ENCODE assay signal across 22 mouse cellular contexts in the genomic region with DNA sequence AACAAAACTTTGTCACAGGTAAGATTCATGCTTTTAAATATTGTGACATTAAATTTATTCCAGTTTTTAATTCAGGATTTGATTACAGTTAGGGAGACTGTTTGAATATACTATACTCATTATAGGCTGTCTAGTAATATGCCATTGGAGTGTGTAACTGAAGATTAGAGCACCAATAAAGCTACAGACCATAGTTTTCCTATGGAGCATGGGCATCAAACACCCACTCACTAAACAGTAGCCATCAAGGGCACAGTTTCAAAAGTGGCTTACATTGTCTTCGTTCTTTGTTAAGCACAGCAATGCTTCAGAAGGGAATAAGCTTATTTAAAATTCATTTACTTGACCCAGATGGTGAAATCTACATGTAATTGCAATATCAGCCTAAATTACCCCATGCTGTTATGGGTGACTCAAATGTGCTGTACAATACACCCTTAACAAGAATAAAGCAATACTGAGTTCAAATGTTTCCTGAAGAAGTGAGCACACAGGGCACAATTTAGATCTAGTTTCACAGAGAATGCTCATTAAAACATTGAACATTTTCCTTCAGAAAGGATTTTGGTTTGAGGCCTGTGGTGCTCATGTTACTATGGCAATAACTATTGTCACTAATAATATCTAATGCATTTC.
DNase-seq lines count a peak whose midpoint lies in the region; ATAC-seq and TF ChIP-seq lines count a peak whose summit lies in the region.
"Had no signal": no experiment of that assay in that cellular context is flagged by ENCODE, and none has a peak within 500 bp of the region (broad histone marks: within the 10 kb centered on the region; RNA-seq: fewer than 3 reads in every experiment).

No protein-coding gene starts in this region.

- H3K4me1 ChIP-seq in midbrain, embryonic 11.5 days (ENCODE audit: control insufficient read depth, insufficient read depth, low read length) = no peaks in the 10 kb centered on the region
- no peaks in the 10 kb centered on the region for H3K4me1 ChIP-seq in midbrain, embryonic 10.5 days
- H3K4me1 ChIP-seq in hindbrain, embryonic 14.5 days (replicated peaks; ENCODE audit: control insufficient read depth, insufficient read depth, low read length) = no peaks in the 10 kb centered on the region
- H3K4me1 ChIP-seq in midbrain, embryonic 15.5 days = no peaks in the 10 kb centered on the region
- H3K4me1 ChIP-seq: embryonic facial prominence, embryonic 10.5 days; heart, embryonic 13.5 days; intestine, embryonic 15.5 days; limb, embryonic 12.5 days; liver, embryonic 12.5 days; megakaryocyte, embryonic 14.5 days had no signal

- no peaks in the 10 kb centered on the region for H3K9me3 ChIP-seq in midbrain, embryonic 11.5 days (ENCODE audit: control insufficient read depth, low read length)
- no peaks in the 10 kb centered on the region for H3K9me3 ChIP-seq in midbrain, embryonic 10.5 days (replicated peaks)
- H3K9me3 ChIP-seq in hindbrain, embryonic 14.5 days (ENCODE audit: control insufficient read depth, low read length) = peaks cover 10% of the 10 kb centered on the region
- H3K9me3 ChIP-seq in midbrain, embryonic 15.5 days = no peaks in the 10 kb centered on the region
- H3K9me3 ChIP-seq: embryonic facial prominence, embryonic 10.5 days; heart, embryonic 13.5 days; intestine, embryonic 15.5 days; limb, embryonic 12.5 days; liver, embryonic 12.5 days; megakaryocyte, embryonic 14.5 days had no signal

- WGBS in midbrain, embryonic 11.5 days = 79% methylated on average over 1 of the region's 1 CpGs
- 80% methylated on average over 1 of the region's 1 CpGs for WGBS in midbrain, embryonic 10.5 days
- WGBS in hindbrain, embryonic 14.5 days = 41% methylated on average over 1 of the region's 1 CpGs
- WGBS in midbrain, embryonic 15.5 days = 64% methylated on average over 1 of the region's 1 CpGs

- no peak for ATAC-seq in midbrain, embryonic 11.5 days (ENCODE audit: low FRiP score)
- ATAC-seq in hindbrain, embryonic 14.5 days (ENCODE audit: low FRiP score) = peak; percentile 74
- peak; percentile 65 for ATAC-seq in midbrain, embryonic 15.5 days (replicated peaks)
- no peak for ATAC-seq in inflammation-experienced regulatory T-cells, adult 6 months
- ATAC-seq: intestine, embryonic 15.5 days; liver, embryonic 12.5 days had no signal

- no peaks in the 10 kb centered on the region for H3K27me3 ChIP-seq in midbrain, embryonic 11.5 days (ENCODE audit: control insufficient read depth, insufficient read depth, low read length)
- no peaks in the 10 kb centered on the region for H3K27me3 ChIP-seq in midbrain, embryonic 10.5 days (ENCODE audit: low read depth, poor library complexity, severe bottlenecking)
- H3K27me3 ChIP-seq in hindbrain, embryonic 14.5 days (ENCODE audit: control insufficient read depth, insufficient read depth, low read length) = no peaks in the 10 kb centered on the region
- no peaks in the 10 kb centered on the region for H3K27me3 ChIP-seq in midbrain, embryonic 15.5 days (replicated peaks)
- H3K27me3 ChIP-seq: heart, embryonic 13.5 days; intestine, embryonic 15.5 days; limb, embryonic 12.5 days; liver, embryonic 12.5 days; megakaryocyte, embryonic 14.5 days had no signal

- TF ChIP-seq CTCF in gastrocnemius, adult 2 months (IDR thresholded peaks at IDR 0.05) = no peak

- no peak overlapping the region for H3K9ac ChIP-seq in midbrain, embryonic 11.5 days (ENCODE audit: low read length)
- no peak overlapping the region for H3K9ac ChIP-seq in hindbrain, embryonic 14.5 days
- H3K9ac ChIP-seq in midbrain, embryonic 15.5 days = no peak overlapping the region
- H3K9ac ChIP-seq: heart, embryonic 13.5 days; intestine, embryonic 15.5 days; limb, embryonic 12.5 days; liver, embryonic 12.5 days had no signal

- no peaks in the 10 kb centered on the region for H3K36me3 ChIP-seq in midbrain, embryonic 11.5 days (ENCODE audit: control insufficient read depth, insufficient read depth, low read length)
- H3K36me3 ChIP-seq in midbrain, embryonic 10.5 days = no peaks in the 10 kb centered on the region
- H3K36me3 ChIP-seq in hindbrain, embryonic 14.5 days (replicated peaks; ENCODE audit: control insufficient read depth, insufficient read depth) = no peaks in the 10 kb centered on the region
- H3K36me3 ChIP-seq in midbrain, embryonic 15.5 days (replicated peaks) = no peaks in the 10 kb centered on the region
- H3K36me3 ChIP-seq: embryonic facial prominence, embryonic 10.5 days; heart, embryonic 13.5 days; intestine, embryonic 15.5 days; limb, embryonic 12.5 days; liver, embryonic 12.5 days had no signal

- no peak overlapping the region for H3K4me3 ChIP-seq in midbrain, embryonic 11.5 days (ENCODE audit: low read depth, low read length)
- H3K4me3 ChIP-seq in midbrain, embryonic 10.5 days = no peak overlapping the region
- no peak overlapping the region for H3K4me3 ChIP-seq in hindbrain, embryonic 14.5 days (replicated peaks; ENCODE audit: low read length)
- H3K4me3 ChIP-seq in midbrain, embryonic 15.5 days = no peak overlapping the region
- H3K4me3 ChIP-seq in gastrocnemius, adult 2 months = no peak overlapping the region
- H3K4me3 ChIP-seq: embryonic facial prominence, embryonic 10.5 days; heart, embryonic 13.5 days; intestine, embryonic 15.5 days; limb, embryonic 12.5 days; liver, embryonic 12.5 days; megakaryocyte, embryonic 14.5 days; myocyte had no signal

- no peak overlapping the region for H3K27ac ChIP-seq in midbrain, embryonic 11.5 days (ENCODE audit: low read depth, low read length)
- H3K27ac ChIP-seq in midbrain, embryonic 10.5 days (replicated peaks) = no peak overlapping the region
- no peak overlapping the region for H3K27ac ChIP-seq in hindbrain, embryonic 14.5 days
- no peak overlapping the region for H3K27ac ChIP-seq in midbrain, embryonic 15.5 days
- H3K27ac ChIP-seq in gastrocnemius, adult 2 months = no peak overlapping the region
- H3K27ac ChIP-seq: embryonic facial prominence, embryonic 10.5 days; heart, embryonic 13.5 days; intestine, embryonic 15.5 days; limb, embryonic 12.5 days; liver, embryonic 12.5 days had no signal

- H3K4me2 ChIP-seq in midbrain, embryonic 11.5 days = no peak overlapping the region
- H3K4me2 ChIP-seq in hindbrain, embryonic 14.5 days (replicated peaks) = no peak overlapping the region
- H3K4me2 ChIP-seq in midbrain, embryonic 15.5 days = no peak overlapping the region
- H3K4me2 ChIP-seq: heart, embryonic 13.5 days; intestine, embryonic 15.5 days; limb, embryonic 12.5 days; liver, embryonic 12.5 days had no signal

- intact Hi-C loops in gastrocnemius, adult 2 months (cut with DNase I) = no loop called here

- DNase-seq in midbrain, embryonic 11.5 days (ENCODE audit: low spot score, missing footprints) = peak; percentile 31
- DNase-seq in midbrain, embryonic 10.5 days (ENCODE audit: low spot score) = no peak
- peak; percentile 37 for DNase-seq in hindbrain, embryonic 14.5 days (ENCODE audit: low spot score)
- DNase-seq in gastrocnemius, adult 2 months = no peak
- DNase-seq in retina, embryonic 14.5 days (ENCODE audit: low spot score) = no peak
- DNase-seq: adrenal gland, postnatal 36 days; B cell, adult 2 months; cerebellum, adult 9-10 months; gastrocnemius, postnatal 10 days; heart, adult 18-20 months; lung, adult 2 months; right cerebral cortex, postnatal 14 days; spleen, adult 18-20 months had no signal

Comparison
In these comparisons a context has a peak if more than half of its experiments do, and no peak if none do; other contexts are left out.
1. ATAC-seq: peak in hindbrain, embryonic 14.5 days (single experiment) and midbrain, embryonic 15.5 days (single experiment); none in midbrain, embryonic 11.5 days (single experiment) and inflammation-experienced regulatory T-cells, adult 6 months (single experiment).
2. DNase-seq: peak in midbrain, embryonic 11.5 days (single experiment) and hindbrain, embryonic 14.5 days (single experiment); none in midbrain, embryonic 10.5 days (single experiment), gastrocnemius, adult 2 months (single experiment) and retina, embryonic 14.5 days (single experiment).